Mouse (Mus musculus) embryonic facial prominence, embryonic 10.5 days (tissue): Measurements from ENCODE around the gene Fancg. TPM values are rescaled to one million over a fixed set of nuclear protein-coding genes. Genes with fewer than 3 reads are reported as not detected.
A peak's percentile ranks its signal among the peaks of the same experiment; 100 is the strongest.

Experiments used
- DNase-seq: peaks from one replicate; pipeline ENCODE4 v3.0.0-alpha.2; 2017; ENCODE audit warnings: low spot score
- H3K27ac ChIP-seq: fragments of 300-500 bp; sonication (generic); replicated peaks from 2 replicates; pipeline ENCODE4 v1.5.1; 2016; ENCODE audit warnings: mild to moderate bottlenecking
- H3K27me3 ChIP-seq: fragments of 300-500 bp; sonication (generic); replicated peaks from 2 replicates; pipeline ENCODE4 v1.6.1; 2016; ENCODE audit warnings: low read depth, mild to moderate bottlenecking; ENCODE audit not compliant: poor library complexity, severe bottlenecking
- H3K36me3 ChIP-seq: fragments of 300-500 bp; sonication (generic); replicated peaks from 2 replicates; pipeline ENCODE4 v1.6.1; 2016; ENCODE audit warnings: mild to moderate bottlenecking, moderate library complexity
- H3K4me1 ChIP-seq: fragments of 300-500 bp; sonication (generic); 2 replicates; pipeline ENCODE4 v1.6.1; 2016
- H3K4me3 ChIP-seq: fragments of 300-500 bp; sonication (generic); 2 replicates; pipeline ENCODE4 v1.5.1; 2016; ENCODE audit warnings: mild to moderate bottlenecking, moderate library complexity
- H3K9me3 ChIP-seq: fragments of 300-500 bp; sonication (generic); 2 replicates; pipeline ENCODE4 v1.6.1; 2016; ENCODE audit warnings: mild to moderate bottlenecking
- WGBS: fragments of 180-500 bp; shearing (Covaris S2); methylation state at CpG from one replicate; pipeline ENCODE4 v1.1.7; 2016; 5-methylcytosine and 5-hydroxymethylcytosine counted together
- polyA plus RNA-seq: library from polyadenylated mRNA; unstranded; fragments of >200 nt; fragmentation: Nextera tagmentation; extraction: Ambion mirVana; gene quantifications from 2 replicates; pipeline ENCODE4 v1.2.1, GENCODE M21; 2016

Gene Fancg
- polyA plus RNA-seq, 1 experiment from 2014 or later: 26.0 TPM

GRCm38 (mm10) chr4:43030780-43031230, 20.5 kb upstream of the Fancg start:
- H3K36me3 ChIP-seq: peaks cover 65% of the 10 kb centered on the region
- DNase-seq: no peak
- peak overlapping the region; percentile 75 for H3K4me3 ChIP-seq
- WGBS: 2% methylated on average over 28 of the region's 28 CpGs
- H3K9me3 ChIP-seq: no peaks in the 10 kb centered on the region
- H3K27me3 ChIP-seq: no peaks in the 10 kb centered on the region
- peaks cover 23% of the 10 kb centered on the region for H3K4me1 ChIP-seq
- H3K27ac ChIP-seq: peak overlapping the region; percentile 93

GRCm38 (mm10) chr4:43030352-43030751, 20.0 kb upstream of the Fancg start:
- H3K27ac ChIP-seq: peak overlapping the region; percentile 93
- WGBS: 84% methylated on average over 9 of the region's 9 CpGs
- peaks cover 60% of the 10 kb centered on the region for H3K36me3 ChIP-seq
- no peaks in the 10 kb centered on the region for H3K27me3 ChIP-seq
- H3K4me1 ChIP-seq: peaks cover 23% of the 10 kb centered on the region
- no peak for DNase-seq
- H3K4me3 ChIP-seq: peak overlapping the region; percentile 75
- H3K9me3 ChIP-seq: no peaks in the 10 kb centered on the region

- Histone ChIP-seq H3K27ac (no peak overlapping the region; the same call in 1 of the 2 replicates), H3K27me3 (no peaks in the 10 kb centered on the region), H3K36me3 (peaks cover 54% of the 10 kb centered on the region), H3K9me3 (no peaks in the 10 kb centered on the region), H3K4me3 (peak overlapping the region; percentile 75), H3K4me1 (peaks cover 27% of the 10 kb centered on the region)
- 94% methylated on average over 9 of the region's 9 CpGs for WGBS
- DNase-seq: no peak
Measured at GRCm38 (mm10) chr4:43029749-43030148, 19.4 kb upstream of the Fancg start.

- no peak overlapping the region for H3K27ac ChIP-seq
- no peak overlapping the region for H3K4me3 ChIP-seq
- peaks cover 52% of the 10 kb centered on the region for H3K36me3 ChIP-seq
- no peak for DNase-seq
- no peaks in the 10 kb centered on the region for H3K27me3 ChIP-seq
- peaks cover 33% of the 10 kb centered on the region for H3K4me1 ChIP-seq
- 92% methylated on average over 7 of the region's 7 CpGs for WGBS
- no peaks in the 10 kb centered on the region for H3K9me3 ChIP-seq
Measured at GRCm38 (mm10) chr4:43029121-43029520, 18.8 kb upstream of the Fancg start.

GRCm38 (mm10) chr4:43025084-43025960, 15.0 kb upstream of the Fancg start, which contains the start of gene Pigo:
Gene Pigo, minus strand, starts transcription at chr4:43025819.
- 10% methylated on average over 42 of the region's 42 CpGs for WGBS
- Histone ChIP-seq H3K36me3 (peaks cover 78% of the 10 kb centered on the region), H3K9me3 (no peaks in the 10 kb centered on the region), H3K27me3 (no peaks in the 10 kb centered on the region), H3K4me3 (peak within 1 kb of the TSS; percentile 71), H3K27ac (peak within 1 kb of the TSS; percentile 83), H3K4me1 (peaks cover 18% of the 10 kb centered on the region)
- peak; percentile 93 for DNase-seq

- WGBS: 84% methylated on average over 14 of the region's 14 CpGs
- H3K4me1 ChIP-seq: peaks cover 11% of the 10 kb centered on the region
- peak overlapping the region; percentile 71 for H3K4me3 ChIP-seq
- H3K27ac ChIP-seq: peak overlapping the region; percentile 83; the same call in 1 of the 2 replicates
- DNase-seq: no peak
- no peaks in the 10 kb centered on the region for H3K27me3 ChIP-seq
- peaks cover 81% of the 10 kb centered on the region for H3K36me3 ChIP-seq
- no peaks in the 10 kb centered on the region for H3K9me3 ChIP-seq
Measured at GRCm38 (mm10) chr4:43024673-43025072, 14.4 kb upstream of the Fancg start.

- Histone ChIP-seq H3K4me1 (peaks cover 10% of the 10 kb centered on the region), H3K4me3 (no peak overlapping the region), H3K27ac (no peak overlapping the region), H3K27me3 (no peaks in the 10 kb centered on the region), H3K36me3 (peaks cover 80% of the 10 kb centered on the region), H3K9me3 (no peaks in the 10 kb centered on the region)
- no peak for DNase-seq
- 69% methylated on average over 17 of the region's 17 CpGs for WGBS
Measured at GRCm38 (mm10) chr4:43021341-43021740, 11.0 kb upstream of the Fancg start.

- 85% methylated on average over 16 of the region's 16 CpGs for WGBS
- peaks cover 82% of the 10 kb centered on the region for H3K36me3 ChIP-seq
- DNase-seq: no peak
Measured at GRCm38 (mm10) chr4:43020876-43021275, 10.6 kb upstream of the Fancg start.

GRCm38 (mm10) chr4:43019641-43020465, 9.5 kb upstream of the Fancg start:
- 93% methylated on average over 23 of the region's 23 CpGs for WGBS
- H3K27me3 ChIP-seq: no peaks in the 10 kb centered on the region
- peaks cover 83% of the 10 kb centered on the region for H3K36me3 ChIP-seq
- H3K27ac ChIP-seq: no peak overlapping the region
- no peak overlapping the region for H3K4me3 ChIP-seq
- H3K4me1 ChIP-seq: peaks cover 6% of the 10 kb centered on the region
- no peak for DNase-seq
- H3K9me3 ChIP-seq: no peaks in the 10 kb centered on the region

More at GRCm38 (mm10) chr4:43020876-43021275, 10.6 kb upstream of the Fancg start:
- Histone ChIP-seq H3K4me3 (no peak overlapping the region), H3K27me3 (no peaks in the 10 kb centered on the region), H3K4me1 (peaks cover 10% of the 10 kb centered on the region), H3K9me3 (no peaks in the 10 kb centered on the region), H3K27ac (no peak overlapping the region)

GRCm38 (mm10) chr4:43019176-43019575, 8.9 kb upstream of the Fancg start:
- peaks cover 80% of the 10 kb centered on the region for H3K36me3 ChIP-seq
- no peaks in the 10 kb centered on the region for H3K9me3 ChIP-seq
- H3K4me1 ChIP-seq: no peaks in the 10 kb centered on the region
- H3K27me3 ChIP-seq: no peaks in the 10 kb centered on the region
- no peak for DNase-seq
- 91% methylated on average over 10 of the region's 10 CpGs for WGBS
- no peak overlapping the region for H3K27ac ChIP-seq
- H3K4me3 ChIP-seq: no peak overlapping the region

- Histone ChIP-seq H3K27me3 (no peaks in the 10 kb centered on the region), H3K27ac (no peak overlapping the region), H3K9me3 (no peaks in the 10 kb centered on the region), H3K36me3 (peaks cover 70% of the 10 kb centered on the region), H3K4me1 (no peaks in the 10 kb centered on the region), H3K4me3 (no peak overlapping the region)
- 95% methylated on average over 4 of the region's 4 CpGs for WGBS
- DNase-seq: no peak
Measured at GRCm38 (mm10) chr4:43018156-43018555, 7.8 kb upstream of the Fancg start.

GRCm38 (mm10) chr4:43012091-43012490, 1.8 kb upstream of the Fancg start:
- Histone ChIP-seq H3K4me3 (no peak overlapping the region), H3K36me3 (peaks cover 13% of the 10 kb centered on the region), H3K27me3 (no peaks in the 10 kb centered on the region), H3K27ac (no peak overlapping the region), H3K4me1 (peaks cover 19% of the 10 kb centered on the region), H3K9me3 (no peaks in the 10 kb centered on the region)
- DNase-seq: no peak
- WGBS: 94% methylated on average over 1 of the region's 1 CpGs
